Mouse (Mus musculus): ENCODE data around the gene Rgs5. TPM values are rescaled to one million over a fixed set of nuclear protein-coding genes. Genes with fewer than 3 reads are reported as not detected.

Gene Rgs5
- polyA plus RNA-seq, 1 experiment from 2014 or later, result 6.8 TPM

DNA sequence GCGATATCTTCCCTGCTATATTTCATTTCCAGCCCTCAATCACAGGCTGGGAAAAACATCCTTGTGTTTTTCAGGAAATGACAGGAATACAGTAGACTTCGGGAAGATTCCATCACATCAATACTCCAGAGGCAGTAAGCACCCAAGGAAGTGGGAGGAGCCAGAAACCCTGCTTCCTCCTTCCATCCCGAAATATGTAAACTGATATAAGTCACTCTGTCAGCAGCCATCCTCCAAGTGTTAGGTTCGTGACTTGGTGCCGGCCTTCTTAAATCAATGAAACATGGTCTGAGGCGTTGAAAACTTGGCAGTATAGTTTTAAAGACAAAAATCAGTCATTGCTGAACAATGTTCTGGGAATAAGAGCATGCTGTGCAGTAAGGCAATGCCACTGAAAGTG is 80.8 kb downstream of the Rgs5 start:
- no peak overlapping the region for H3K27ac ChIP-seq (ENCODE audit: low read length)
- H3K4me3 ChIP-seq (ENCODE audit: low read depth, low read length), result no peak overlapping the region
- H3K4me2 ChIP-seq (replicated peaks; ENCODE audit: low read depth, low read length), result no peak overlapping the region
- no peaks in the 10 kb centered on the region for H3K9me3 ChIP-seq (ENCODE audit: low read length)
- DNase-seq (ENCODE audit: low spot score) (no peak), ATAC-seq (no peak)
- WGBS, result 39% methylated on average over 6 of the region's 6 CpGs
- no peaks in the 10 kb centered on the region for H3K4me1 ChIP-seq (ENCODE audit: insufficient read depth, low read depth, low read length)
- H3K9ac ChIP-seq (replicated peaks; ENCODE audit: low read depth), result no peak overlapping the region
- TF ChIP-seq EP300 (IDR thresholded peaks at IDR 0.05) (no peak), CTCF (IDR thresholded peaks at IDR 0.05) (no peak)
- no peaks in the 10 kb centered on the region for H3K27me3 ChIP-seq (replicated peaks; ENCODE audit: insufficient read depth, low read length)
- no peaks in the 10 kb centered on the region for H3K36me3 ChIP-seq (ENCODE audit: insufficient read depth, low read length)

DNA sequence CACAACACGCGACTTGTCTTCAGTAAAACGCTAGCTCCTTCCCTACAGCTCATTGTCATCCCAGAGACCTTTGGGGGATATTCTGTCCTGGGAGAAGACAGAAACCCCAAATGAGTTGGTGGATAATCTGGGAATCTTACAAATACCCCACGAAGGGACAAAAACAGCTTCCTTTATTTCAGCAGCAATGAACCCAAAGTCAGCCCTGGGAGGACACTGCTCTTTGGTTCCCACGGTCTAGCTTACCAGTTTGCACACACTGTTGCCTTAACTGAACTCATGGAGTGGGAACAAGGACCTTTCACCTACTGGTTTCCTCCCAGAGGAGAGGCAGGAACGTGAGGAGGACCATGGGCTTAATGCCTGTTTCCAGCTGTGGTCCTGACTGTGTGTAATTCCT is 81.9 kb downstream of the Rgs5 start:
- Histone ChIP-seq H3K36me3 (ENCODE audit: insufficient read depth, low read length) (no peaks in the 10 kb centered on the region), H3K27ac (ENCODE audit: low read length) (no peak overlapping the region), H3K4me3 (ENCODE audit: low read depth, low read length) (no peak overlapping the region), H3K9ac (replicated peaks; ENCODE audit: low read depth) (no peak overlapping the region), H3K4me2 (replicated peaks; ENCODE audit: low read depth, low read length) (no peak overlapping the region), H3K27me3 (replicated peaks; ENCODE audit: insufficient read depth, low read length) (no peaks in the 10 kb centered on the region), H3K9me3 (ENCODE audit: low read length) (no peaks in the 10 kb centered on the region), H3K4me1 (ENCODE audit: insufficient read depth, low read depth, low read length) (no peaks in the 10 kb centered on the region)
- DNase-seq (ENCODE audit: low spot score), result no peak
- TF ChIP-seq CTCF (IDR thresholded peaks at IDR 0.05) (no peak), EP300 (IDR thresholded peaks at IDR 0.05) (no peak)
- peak; percentile 38; the same call in 1 of the 2 replicates for ATAC-seq
- whole genome bisulfite sequencing, result 81% methylated on average over 6 of the region's 6 CpGs

DNA sequence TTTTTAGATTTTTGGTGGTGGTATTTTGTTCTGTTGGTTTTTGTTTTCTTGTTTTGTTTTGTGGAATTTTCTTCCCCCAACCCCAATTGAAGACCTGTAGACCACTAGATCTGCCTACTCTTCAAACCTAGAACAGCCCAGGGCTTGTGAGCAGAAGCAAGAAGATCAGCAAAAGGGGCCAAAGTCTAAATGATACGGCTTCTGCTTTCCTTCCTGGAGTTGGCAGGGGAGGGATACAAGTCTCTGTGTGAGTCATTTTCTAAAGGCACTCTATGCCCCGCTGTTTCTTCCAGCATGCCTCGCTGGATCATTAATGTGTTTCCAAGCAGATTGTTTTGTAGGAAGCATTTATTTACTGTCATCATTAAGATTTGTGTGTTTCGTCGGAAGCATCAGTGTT is 85.8 kb downstream of the Rgs5 start:
- H3K27ac ChIP-seq (ENCODE audit: low read length), result no peak overlapping the region
- H3K9me3 ChIP-seq (ENCODE audit: low read length), result no peaks in the 10 kb centered on the region
- no peak for TF ChIP-seq EP300 (IDR thresholded peaks at IDR 0.05)
- TF ChIP-seq CTCF (IDR thresholded peaks at IDR 0.05), result no peak
- no peak for DNase-seq (ENCODE audit: low spot score)
- H3K9ac ChIP-seq (replicated peaks; ENCODE audit: low read depth), result no peak overlapping the region
- H3K4me3 ChIP-seq (ENCODE audit: low read depth, low read length), result no peak overlapping the region
- no peaks in the 10 kb centered on the region for H3K27me3 ChIP-seq (replicated peaks; ENCODE audit: insufficient read depth, low read length)
- H3K36me3 ChIP-seq (ENCODE audit: insufficient read depth, low read length), result no peaks in the 10 kb centered on the region
- H3K4me2 ChIP-seq (replicated peaks; ENCODE audit: low read depth, low read length), result no peak overlapping the region
- 79% methylated on average over 5 of the region's 5 CpGs for WGBS
- no peaks in the 10 kb centered on the region for H3K4me1 ChIP-seq (ENCODE audit: insufficient read depth, low read depth, low read length)
- ATAC-seq, result no peak

Other genes starting within 250 kb of the Rgs5 start
- 3.2 and 3.9 TPM in 2 replicates for gene Nuf2, start 124.0 kb upstream of the Rgs5 start, polyA plus RNA-seq (2015; fragmentation: Nextera tagmentation; extraction: Ambion mirVana)
- 15.0 and 16.3 TPM in 2 replicates for gene Rgs4, start 92.1 kb downstream of the Rgs5 start, polyA plus RNA-seq (2015; fragmentation: Nextera tagmentation; extraction: Ambion mirVana)